Comparison of ENCODE assay signal across 7 mouse cellular contexts in the genomic region with DNA sequence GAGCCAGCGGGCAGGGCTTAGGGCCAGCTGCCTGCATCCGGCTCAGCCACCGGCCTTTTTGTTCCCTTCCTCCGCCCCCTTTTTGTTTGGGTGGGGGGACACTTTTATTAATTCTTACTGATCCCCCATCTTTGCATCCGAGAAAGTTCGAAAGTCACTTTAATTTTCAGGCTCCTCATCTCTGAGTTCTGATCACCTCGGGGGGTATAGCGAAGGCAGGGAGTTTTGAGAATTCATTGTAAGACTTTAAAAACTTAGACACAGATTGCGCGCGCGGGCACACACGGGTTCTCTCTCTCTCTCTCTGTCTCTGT. TPM values are rescaled to one million over a fixed set of nuclear protein-coding genes. Genes with fewer than 3 reads are reported as not detected.
A peak's percentile ranks its signal among the peaks of the same experiment; 100 is the strongest.
DNase-seq lines count a peak whose midpoint lies in the region; ATAC-seq and TF ChIP-seq lines count a peak whose summit lies in the region.

No protein-coding gene starts in this region.

- H3K9me3 ChIP-seq in lung, embryonic 14.5 days (ENCODE audit: low read depth, low read length), result no peaks in the 10 kb centered on the region
- no peaks in the 10 kb centered on the region for H3K9me3 ChIP-seq in forebrain, embryonic 13.5 days (replicated peaks)
- no peaks in the 10 kb centered on the region for H3K9me3 ChIP-seq in limb, embryonic 14.5 days (ENCODE audit: control insufficient read depth, low read length)
- no peaks in the 10 kb centered on the region for H3K9me3 ChIP-seq in stomach, embryonic 14.5 days (ENCODE audit: control insufficient read depth, low read depth, low read length)

- H3K27me3 ChIP-seq in lung, embryonic 14.5 days (ENCODE audit: insufficient read depth, low read length), result peaks cover 19% of the 10 kb centered on the region; the same call in 1 of the 2 replicates
- 0 out of 2 replicates have a peak, but pooled peaks cover under 1% of the 10 kb centered on the region for H3K27me3 ChIP-seq in forebrain, embryonic 13.5 days
- H3K27me3 ChIP-seq in limb, embryonic 14.5 days (ENCODE audit: control insufficient read depth, insufficient read depth, low read length), result no peaks in the 10 kb centered on the region
- H3K27me3 ChIP-seq in stomach, embryonic 14.5 days (ENCODE audit: control insufficient read depth, insufficient read depth, low read length), result no peaks in the 10 kb centered on the region

- H3K36me3 ChIP-seq in lung, embryonic 14.5 days (ENCODE audit: insufficient read depth), result no peaks in the 10 kb centered on the region
- 0 out of 2 replicates have a peak, but pooled peaks cover 8% of the 10 kb centered on the region for H3K36me3 ChIP-seq in forebrain, embryonic 13.5 days (ENCODE audit: poor library complexity, severe bottlenecking)
- peaks cover 27% of the 10 kb centered on the region for H3K36me3 ChIP-seq in limb, embryonic 14.5 days (ENCODE audit: control insufficient read depth, insufficient read depth, low read length)
- no peaks in the 10 kb centered on the region; the same call in 1 of the 2 replicates for H3K36me3 ChIP-seq in stomach, embryonic 14.5 days (ENCODE audit: control insufficient read depth, insufficient read depth, low read length)

- no peak for ATAC-seq in lung, embryonic 14.5 days (ENCODE audit: insufficient read depth)
- ATAC-seq in forebrain, embryonic 13.5 days, result no peak
- no peak for ATAC-seq in limb, embryonic 14.5 days (ENCODE audit: low FRiP score, low read depth)
- no peak for ATAC-seq in stomach, embryonic 14.5 days (ENCODE audit: insufficient number of reproducible peaks, insufficient read depth, low FRiP score, low read depth)

- DNase-seq in lung, embryonic 14.5 days, result no peak
- no peak for DNase-seq in lung, postnatal 4 days
- DNase-seq in limb, embryonic 14.5 days (ENCODE audit: low spot score), result no peak
- no peak for DNase-seq in adrenal gland, postnatal 36 days
- no peak for DNase-seq in layer of hippocampus, adult 11-12 months (ENCODE audit: low spot score)

- peak overlapping the region; percentile 83 for H3K27ac ChIP-seq in lung, embryonic 14.5 days (ENCODE audit: low read depth)
- peak overlapping the region; percentile 99 for H3K27ac ChIP-seq in forebrain, embryonic 13.5 days
- H3K27ac ChIP-seq in limb, embryonic 14.5 days (replicated peaks; ENCODE audit: low read depth, low read length), result peak overlapping the region; percentile 90
- peak overlapping the region; percentile 99 for H3K27ac ChIP-seq in stomach, embryonic 14.5 days (ENCODE audit: low read length)

- no peak for TF ChIP-seq CTCF in lung, embryonic 14.5 days (IDR thresholded peaks at IDR 0.05; ENCODE audit: low read depth)

- H3K4me2 ChIP-seq in lung, embryonic 14.5 days, result peak overlapping the region; percentile 77
- peak overlapping the region; percentile 89 for H3K4me2 ChIP-seq in forebrain, embryonic 13.5 days
- peak overlapping the region; percentile 71 for H3K4me2 ChIP-seq in limb, embryonic 14.5 days (replicated peaks; ENCODE audit: low read depth, low read length, severe bottlenecking)
- H3K4me2 ChIP-seq in stomach, embryonic 14.5 days (replicated peaks; ENCODE audit: low read depth, low read length), result peak overlapping the region; percentile 49

- peaks cover 11% of the 10 kb centered on the region for H3K4me1 ChIP-seq in lung, embryonic 14.5 days (ENCODE audit: insufficient read depth)
- peaks cover 39% of the 10 kb centered on the region for H3K4me1 ChIP-seq in forebrain, embryonic 13.5 days
- peaks cover 8% of the 10 kb centered on the region for H3K4me1 ChIP-seq in limb, embryonic 14.5 days (ENCODE audit: control insufficient read depth, insufficient read depth, low read length)
- peaks cover 10% of the 10 kb centered on the region for H3K4me1 ChIP-seq in stomach, embryonic 14.5 days (ENCODE audit: control insufficient read depth, insufficient read depth, low read length)

- H3K9ac ChIP-seq in lung, embryonic 14.5 days, result peak overlapping the region; percentile 44
- peak overlapping the region; percentile 54 for H3K9ac ChIP-seq in forebrain, embryonic 13.5 days
- H3K9ac ChIP-seq in limb, embryonic 14.5 days (ENCODE audit: low read depth, low read length, severe bottlenecking), result peak overlapping the region; percentile 100
- peak overlapping the region; percentile 18; the same call in 1 of the 2 replicates for H3K9ac ChIP-seq in stomach, embryonic 14.5 days (replicated peaks; ENCODE audit: low read depth, low read length)

- H3K4me3 ChIP-seq in lung, embryonic 14.5 days (ENCODE audit: low read depth, low read length), result peak overlapping the region; percentile 73
- peak overlapping the region; percentile 87 for H3K4me3 ChIP-seq in forebrain, embryonic 13.5 days
- H3K4me3 ChIP-seq in limb, embryonic 14.5 days (replicated peaks; ENCODE audit: low read length), result peak overlapping the region; percentile 95
- H3K4me3 ChIP-seq in stomach, embryonic 14.5 days (ENCODE audit: low read depth, low read length), result peak overlapping the region; percentile 85

- TF ChIP-seq POLR2A in limb, embryonic 14.5 days (IDR thresholded peaks at IDR 0.05; ENCODE audit: borderline replicate concordance, extremely low read depth, insufficient read depth, insufficient read length), result peak; percentile 65; the same call in 1 of the 2 replicates

- WGBS in lung, embryonic 14.5 days, result under 1% methylated on average over 13 of the region's 13 CpGs
- 0% methylated on average over 13 of the region's 13 CpGs for WGBS in forebrain, embryonic 13.5 days
- WGBS in limb, embryonic 14.5 days, result 1% methylated on average over 13 of the region's 13 CpGs
- under 1% methylated on average over 13 of the region's 13 CpGs for WGBS in stomach, embryonic 14.5 days

RNA-seq across cellular contexts. Expression of a gene that starts 0.6 kb away (rescaled TPM):
- 31.0 and 32.1 TPM in 2 replicates for polyA plus RNA-seq in lung, embryonic 14.5 days (2014; fragmentation: Nextera tagmentation; extraction: Ambion mirVana)
- 47.8 and 51.6 TPM in 2 replicates for polyA plus RNA-seq in forebrain, embryonic 13.5 days (2015; fragmentation: Nextera tagmentation; extraction: Ambion mirVana)
- polyA plus RNA-seq in limb, embryonic 14.5 days (2012; rRNA removed), result 385 and 686 TPM in 2 replicates
- 406 and 517 TPM in 2 replicates for polyA plus RNA-seq in limb, embryonic 14.5 days (2014; fragmentation: Nextera tagmentation; extraction: Ambion mirVana)
- polyA plus RNA-seq in stomach, embryonic 14.5 days (2014; fragmentation: Nextera tagmentation; extraction: Ambion mirVana), result 82.3 and 109 TPM in 2 replicates
- 10 to 100 TPM; 35.6 to 72.4 TPM for total RNA-seq in adrenal gland, postnatal 36 days (2021)

Comparison
In these comparisons a context has a peak if more than half of its experiments do, and no peak if none do; other contexts are left out.
1. H3K9ac ChIP-seq: peak in every context shown above with its lines; median percentile 100 in limb, embryonic 14.5 days; 54 in forebrain, embryonic 13.5 days; 44 in lung, embryonic 14.5 days; 18 in stomach, embryonic 14.5 days.